7 mouse cellular contexts compared by ENCODE assay signal in the genomic region with DNA sequence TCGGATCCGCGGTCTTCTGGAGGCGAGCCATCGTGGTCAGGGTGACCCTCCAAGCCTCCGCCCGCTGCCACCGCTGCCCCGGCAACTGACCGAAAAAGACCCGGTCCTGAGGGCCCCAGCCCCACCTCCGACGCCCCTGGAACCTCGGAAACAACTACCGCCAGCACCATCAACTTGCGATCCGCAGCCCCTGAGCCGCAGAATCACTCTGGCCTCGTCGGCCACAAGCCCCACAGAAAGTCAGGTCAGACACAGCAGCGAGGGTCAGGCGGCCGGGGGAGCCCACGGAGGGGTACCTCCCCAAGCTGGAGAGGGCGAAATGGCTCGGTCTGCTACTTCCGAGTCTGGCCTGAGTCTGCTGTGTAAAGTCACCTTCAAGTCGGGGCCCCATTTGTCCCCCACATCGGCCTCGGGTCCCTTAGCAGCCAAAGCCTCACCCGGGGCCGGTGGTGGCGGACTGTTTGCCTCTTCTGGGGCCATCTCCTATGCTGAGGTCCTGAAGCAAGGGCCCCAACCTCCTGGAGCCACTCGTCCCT. TPM values are rescaled to one million over a fixed set of nuclear protein-coding genes. Genes with fewer than 3 reads are reported as not detected.
A peak's percentile ranks its signal among the peaks of the same experiment; 100 is the strongest.
DNase-seq lines count a peak whose midpoint lies in the region; ATAC-seq and TF ChIP-seq lines count a peak whose summit lies in the region.

No protein-coding gene starts in this region.

- 9% methylated on average over 34 of the region's 34 CpGs for WGBS in spleen, adult 2 months
- 7% methylated on average over 34 of the region's 34 CpGs for WGBS in forebrain, embryonic 14.5 days
- 6% methylated on average over 34 of the region's 34 CpGs for WGBS in liver, embryonic 14.5 days (ENCODE audit: insufficient replicate concordance)

- H3K27me3 ChIP-seq in spleen, adult 2 months (ENCODE audit: control insufficient read depth, insufficient read depth, low read length), result peaks cover 23% of the 10 kb centered on the region
- H3K27me3 ChIP-seq in forebrain, embryonic 14.5 days (replicated peaks; ENCODE audit: control insufficient read depth, insufficient read depth, low read length), result peaks cover 31% of the 10 kb centered on the region
- peaks cover 54% of the 10 kb centered on the region for H3K27me3 ChIP-seq in liver, embryonic 14.5 days (ENCODE audit: control insufficient read depth, insufficient read depth, low read length)

- peaks cover 20% of the 10 kb centered on the region for H3K4me1 ChIP-seq in spleen, adult 2 months (ENCODE audit: control insufficient read depth, insufficient read depth, insufficient read length)
- peaks cover 7% of the 10 kb centered on the region; the same call in 1 of the 2 replicates for H3K4me1 ChIP-seq in forebrain, embryonic 14.5 days (ENCODE audit: control insufficient read depth, insufficient read depth, low read length)
- peaks cover 2 to 6% of the 10 kb centered on the region in 2 experiments; a peak in 1 of 4 replicates for H3K4me1 ChIP-seq in liver, embryonic 14.5 days (replicated peaks; ENCODE audit: control insufficient read depth in 2 of 2, insufficient read depth in 2 of 2, low read length in 1 of 2)

- H3K4me2 ChIP-seq in forebrain, embryonic 14.5 days (ENCODE audit: low read length), result peak overlapping the region; percentile 75
- peak overlapping the region; percentile 61 for H3K4me2 ChIP-seq in liver, embryonic 14.5 days (ENCODE audit: low read depth)

- DNase-seq in spleen, adult 2 months (ENCODE audit: low read depth in 1 of 2, low spot score in 2 of 2), result no peak
- DNase-seq in spleen, postnatal 4 days (ENCODE audit: low spot score in 2 of 2), result no peak
- DNase-seq in forebrain, embryonic 14.5 days (ENCODE audit: low spot score), result no peak
- DNase-seq in liver, embryonic 14.5 days (ENCODE audit: low read depth in 3 of 3, low spot score in 3 of 3), result no peak
- DNase-seq in embryo, embryonic 10.5 days (ENCODE audit: low spot score), result no peak
- DNase-seq in embryo, embryonic 9.5 days (ENCODE audit: extremely low spot score), result no peak
- no peak for DNase-seq in lung, postnatal 10 days

- peaks cover 32% of the 10 kb centered on the region for H3K36me3 ChIP-seq in spleen, adult 2 months (ENCODE audit: control insufficient read depth, insufficient read depth, low read length)
- H3K36me3 ChIP-seq in forebrain, embryonic 14.5 days (ENCODE audit: control insufficient read depth, insufficient read depth, low read length), result peaks cover 42% of the 10 kb centered on the region
- peaks cover 21% of the 10 kb centered on the region for H3K36me3 ChIP-seq in liver, embryonic 14.5 days (replicated peaks; ENCODE audit: control insufficient read depth, insufficient read depth, low read depth)

- no peak for TF ChIP-seq POLR2A in spleen, adult 2 months (IDR thresholded peaks at IDR 0.05; ENCODE audit: low read depth, low read length)

- TF ChIP-seq CTCF in spleen, adult 2 months (IDR thresholded peaks at IDR 0.05; ENCODE audit: extremely low read depth, insufficient read depth, insufficient read length, insufficient replicate concordance), result no peak
- no peak for TF ChIP-seq CTCF in liver, embryonic 14.5 days (IDR thresholded peaks at IDR 0.05; ENCODE audit: low read depth)

- H3K9me3 ChIP-seq in forebrain, embryonic 14.5 days (replicated peaks; ENCODE audit: control insufficient read depth, low read length), result no peaks in the 10 kb centered on the region
- no peaks in the 10 kb centered on the region for H3K9me3 ChIP-seq in liver, embryonic 14.5 days (ENCODE audit: control insufficient read depth, low read length)

- no peak for TF ChIP-seq EP300 in liver, embryonic 14.5 days (IDR thresholded peaks at IDR 0.05; ENCODE audit: low read depth)

- peak overlapping the region; percentile 48; the same call in 1 of the 2 replicates for H3K4me3 ChIP-seq in spleen, adult 2 months (ENCODE audit: extremely low read depth, insufficient read depth, insufficient read length)
- H3K4me3 ChIP-seq in forebrain, embryonic 14.5 days (ENCODE audit: low read depth, low read length), result peak overlapping the region; percentile 66
- peak overlapping the region in 1 of 2 experiments; percentile 53; a peak in 2 of 4 replicates for H3K4me3 ChIP-seq in liver, embryonic 14.5 days (ENCODE audit: insufficient read depth in 1 of 2, low read depth in 2 of 2, low read length in 2 of 2)

- H3K9ac ChIP-seq in forebrain, embryonic 14.5 days (ENCODE audit: low read length), result peak overlapping the region; percentile 8; the same call in 1 of the 2 replicates
- no peak overlapping the region for H3K9ac ChIP-seq in liver, embryonic 14.5 days (replicated peaks)

- ATAC-seq in forebrain, embryonic 14.5 days, result no peak
- no peak for ATAC-seq in liver, embryonic 14.5 days (ENCODE audit: insufficient read depth)

- no peak overlapping the region for H3K27ac ChIP-seq in spleen, adult 2 months (ENCODE audit: insufficient read depth, low read length)
- no peak overlapping the region for H3K27ac ChIP-seq in forebrain, embryonic 14.5 days (ENCODE audit: low read depth, low read length)
- no peak overlapping the region for H3K27ac ChIP-seq in liver, embryonic 14.5 days

RNA-seq across cellular contexts. Expression of gene Spred3, which starts 1.4 kb away (rescaled TPM):
- polyA plus RNA-seq in spleen, adult 2 months (2012; rRNA removed), result 1.4 and 1.6 TPM in 2 replicates
- polyA plus RNA-seq in forebrain, embryonic 14.5 days (2014; fragmentation: Nextera tagmentation; extraction: Ambion mirVana), result 4.4 and 5.5 TPM in 2 replicates
- 0.38 and 0.51 TPM in 2 replicates for polyA plus RNA-seq in liver, embryonic 14.5 days (2012; rRNA removed)
- polyA plus RNA-seq in liver, embryonic 14.5 days (2014; fragmentation: Nextera tagmentation; extraction: Ambion mirVana), result 0.04 and 0.08 TPM in 2 replicates

RNA-seq across cellular contexts. Expression of gene Ggn, which starts 1.6 kb away (rescaled TPM):
- 0.52 and 0.84 TPM in 2 replicates for polyA plus RNA-seq in spleen, adult 2 months (2012; rRNA removed)
- 0.14 and 0.36 TPM in 2 replicates for polyA plus RNA-seq in forebrain, embryonic 14.5 days (2014; fragmentation: Nextera tagmentation; extraction: Ambion mirVana)
- 0.03 and 0.04 TPM in 2 replicates for polyA plus RNA-seq in liver, embryonic 14.5 days (2012; rRNA removed)
- not detected in 2 replicates for polyA plus RNA-seq in liver, embryonic 14.5 days (2014; fragmentation: Nextera tagmentation; extraction: Ambion mirVana)

RNA-seq across cellular contexts. Expression of gene Psmd8, which starts 8.9 kb away (rescaled TPM):
- 82.0 and 91.1 TPM in 2 replicates for polyA plus RNA-seq in spleen, adult 2 months (2012; rRNA removed)
- polyA plus RNA-seq in forebrain, embryonic 14.5 days (2014; fragmentation: Nextera tagmentation; extraction: Ambion mirVana), result 337 and 364 TPM in 2 replicates
- 86.0 and 86.2 TPM in 2 replicates for polyA plus RNA-seq in liver, embryonic 14.5 days (2012; rRNA removed)
- 130 and 131 TPM in 2 replicates for polyA plus RNA-seq in liver, embryonic 14.5 days (2014; fragmentation: Nextera tagmentation; extraction: Ambion mirVana)

RNA-seq across cellular contexts. Expression of gene Fam98c, which starts 15.6 kb away (rescaled TPM):
- 40.3 and 44.4 TPM in 2 replicates for polyA plus RNA-seq in spleen, adult 2 months (2012; rRNA removed)
- 17.3 and 18.0 TPM in 2 replicates for polyA plus RNA-seq in forebrain, embryonic 14.5 days (2014; fragmentation: Nextera tagmentation; extraction: Ambion mirVana)
- 5.1 and 5.8 TPM in 2 replicates for polyA plus RNA-seq in liver, embryonic 14.5 days (2012; rRNA removed)
- polyA plus RNA-seq in liver, embryonic 14.5 days (2014; fragmentation: Nextera tagmentation; extraction: Ambion mirVana), result 4.6 and 4.7 TPM in 2 replicates

RNA-seq across cellular contexts. Expression of gene Rasgrp4, which starts 37.0 kb away (rescaled TPM):
- polyA plus RNA-seq in spleen, adult 2 months (2012; rRNA removed), result 16.4 and 22.5 TPM in 2 replicates
- 0.47 and 0.99 TPM in 2 replicates for polyA plus RNA-seq in forebrain, embryonic 14.5 days (2014; fragmentation: Nextera tagmentation; extraction: Ambion mirVana)
- 0.88 and 0.96 TPM in 2 replicates for polyA plus RNA-seq in liver, embryonic 14.5 days (2012; rRNA removed)
- 0.04 and 0.39 TPM in 2 replicates for polyA plus RNA-seq in liver, embryonic 14.5 days (2014; fragmentation: Nextera tagmentation; extraction: Ambion mirVana)
